Mouse (Mus musculus) adrenal gland, adult (tissue): ENCODE results near the gene Gab1.
A peak's percentile ranks its signal among the peaks of the same experiment; 100 is the strongest.

Experiments
- DNase-seq, 2 experiments: peaks; one replicate each; pipeline ENCODE4 v3.0.0; 2022 to 2023; ENCODE audit warnings: low spot score in 1 of 2; ENCODE audit not compliant: inconsistent age in 2 of 2

Gab1 gene

DNA sequence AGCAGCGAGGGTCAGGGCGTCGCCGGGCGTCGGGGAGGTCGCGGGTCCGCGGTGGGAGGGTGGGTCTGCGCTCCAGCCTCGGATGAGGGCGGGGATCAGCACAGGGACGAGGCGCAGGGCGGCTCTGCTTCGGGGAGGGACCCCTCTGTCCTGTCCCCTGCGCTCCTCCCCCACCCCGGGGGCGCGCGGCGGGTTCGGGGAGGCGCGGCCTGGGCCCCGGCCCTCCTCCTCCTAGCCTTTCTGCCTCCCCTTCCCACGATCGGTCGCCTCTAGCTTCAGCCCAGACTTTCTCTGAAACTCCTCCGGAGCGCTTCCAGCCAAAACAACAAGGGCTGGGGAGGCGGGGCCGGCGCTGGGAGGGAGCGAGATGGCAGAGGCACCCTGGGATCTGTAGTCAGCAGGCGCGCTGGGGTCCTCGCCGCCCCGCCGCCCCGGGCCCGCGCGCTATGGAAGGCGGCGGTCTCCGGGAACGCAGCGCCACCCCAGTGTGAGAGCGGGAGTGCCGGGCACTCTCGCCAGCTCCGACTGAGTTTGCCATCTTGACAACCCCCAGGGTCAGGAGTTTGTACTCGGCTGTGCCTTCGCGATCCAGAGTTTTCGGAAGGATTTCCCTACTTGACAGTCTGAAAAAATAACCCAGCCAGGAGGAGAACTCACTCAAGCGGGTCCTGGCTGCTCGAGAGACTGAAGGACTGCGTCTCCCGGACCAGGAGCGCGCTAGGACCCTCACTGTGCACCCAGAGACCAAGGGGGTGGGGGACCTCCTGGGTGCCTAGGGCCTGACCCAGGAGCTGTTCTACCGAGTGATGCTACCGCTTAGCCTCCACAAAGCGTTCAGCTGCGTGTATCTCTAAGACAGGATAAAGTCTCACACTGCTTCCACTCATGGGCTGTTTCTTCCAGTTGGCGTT is at the start of gene Gab1:
Gene Gab1 (minus strand): TSS at position 324 of the 911 bp plus-strand sequence.
- peak; percentile 91 to 97 for DNase-seq

DNA sequence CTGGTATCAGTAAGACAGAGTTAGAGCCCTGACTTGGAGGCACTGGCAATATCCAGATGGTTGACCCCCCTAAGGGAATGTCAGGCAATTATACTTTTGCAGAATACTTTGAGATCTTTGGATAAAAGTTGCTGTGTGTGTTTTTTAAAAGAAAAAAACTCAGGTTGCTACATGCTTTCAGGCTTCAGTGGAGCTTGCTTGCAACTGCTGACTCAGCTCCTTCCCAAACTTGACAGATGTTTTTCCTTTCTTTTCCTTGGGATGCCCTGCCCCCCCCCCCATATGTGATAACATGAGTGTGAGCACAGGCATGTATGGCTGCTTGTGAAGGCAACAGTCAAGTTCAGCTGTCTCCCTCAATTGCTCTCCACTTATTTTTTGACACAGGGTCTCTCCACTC is 48.5 kb upstream of the Gab1 start:
- no peak for DNase-seq

- DNase-seq: no peak
These were observed 43.5 kb upstream of the Gab1 start for GRCm38 (mm10) chr8:80923794-80924316.

GRCm38 (mm10) chr8:80922642-80923041 is 42.3 kb upstream of the Gab1 start:
- peak; percentile 45 to 79 for DNase-seq

- no peak for DNase-seq
These were observed 38.8 kb upstream of the Gab1 start for GRCm38 (mm10) chr8:80919130-80919529.

DNA sequence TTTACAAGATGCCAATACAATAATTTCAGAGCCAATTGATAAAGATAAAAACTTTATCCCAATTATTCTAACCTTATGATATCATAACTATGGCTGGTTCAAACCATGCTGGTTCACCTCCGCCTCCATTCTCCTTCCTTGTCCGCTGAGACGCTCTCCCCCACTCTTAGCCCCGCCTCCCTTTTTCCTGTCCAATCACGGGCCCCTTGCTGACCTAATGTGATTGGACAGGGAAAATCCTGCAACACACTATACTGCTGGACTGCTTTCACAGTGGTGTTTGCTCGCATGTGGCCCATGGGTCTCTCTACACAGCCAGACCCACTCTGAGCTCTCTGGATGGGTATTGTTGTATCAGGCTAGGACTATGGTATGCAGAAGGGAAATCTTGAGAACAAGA is 38.2 kb upstream of the Gab1 start:
- no peak for DNase-seq

- DNase-seq: no peak
These were observed 36.3 kb upstream of the Gab1 start for GRCm38 (mm10) chr8:80916463-80917235.

DNA sequence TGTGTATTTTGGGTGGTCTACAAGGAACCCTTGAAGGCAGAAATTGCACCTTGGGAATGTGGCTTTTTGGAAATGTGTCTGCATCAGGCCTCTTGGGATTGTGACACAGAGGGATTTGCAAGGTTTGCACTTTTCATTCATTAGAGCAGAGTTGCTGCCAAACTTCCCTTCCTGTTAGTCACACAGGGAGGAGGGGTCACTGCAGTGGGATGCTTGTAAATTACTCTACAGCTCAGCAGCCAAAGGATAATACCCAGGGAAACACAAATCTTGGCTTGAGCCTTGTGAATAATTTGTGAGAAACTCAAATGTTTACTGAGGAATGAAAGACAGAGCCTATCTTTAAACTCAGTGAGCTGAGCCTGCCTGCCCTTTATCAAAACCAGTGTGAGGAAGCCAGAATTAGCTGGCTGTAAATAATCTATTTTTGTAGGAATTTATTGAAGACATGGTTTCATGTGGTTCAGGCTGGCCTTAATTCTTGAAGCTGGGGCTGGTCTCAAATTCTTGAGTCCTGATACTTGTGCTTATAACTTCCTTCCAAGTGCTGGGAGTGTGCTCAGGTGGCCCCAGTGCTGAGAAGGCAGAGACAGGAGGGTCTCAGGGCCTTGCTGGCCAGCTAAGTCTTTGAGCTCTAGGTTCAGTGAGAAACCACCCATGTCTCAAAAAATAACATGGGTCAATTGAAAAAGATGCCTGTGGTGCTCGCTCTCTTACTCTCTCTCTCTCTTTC is 32.9 kb upstream of the Gab1 start:
- peak in 1 of 2 experiments; percentile 70 for DNase-seq

DNA sequence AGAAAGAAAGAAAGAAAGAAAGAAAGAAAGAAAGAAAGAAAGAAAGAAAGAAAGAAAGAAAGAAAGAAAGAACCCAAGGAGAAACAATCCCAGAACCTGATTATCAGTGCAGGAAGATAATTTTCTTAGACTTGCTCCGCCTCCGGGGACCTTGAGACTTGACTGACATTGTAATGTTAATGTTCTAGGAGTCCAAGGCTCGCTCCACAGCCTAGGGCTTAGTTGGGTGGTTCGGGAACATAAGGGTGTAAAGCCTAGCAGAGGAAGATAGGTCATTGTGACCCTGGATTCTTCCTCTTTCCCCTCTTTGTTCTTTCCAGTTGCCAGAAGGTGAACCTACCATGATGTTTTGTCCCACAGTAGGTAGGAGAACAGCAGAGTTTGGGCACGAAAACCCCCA is 31.1 kb upstream of the Gab1 start:
- no peak for DNase-seq

GRCm38 (mm10) chr8:80908262-80908907 is 28.1 kb upstream of the Gab1 start:
- DNase-seq: peak in 1 of 2 experiments; percentile 47

- DNase-seq: no peak
These were observed 22.0 kb upstream of the Gab1 start for GRCm38 (mm10) chr8:80902354-80902753.

DNA sequence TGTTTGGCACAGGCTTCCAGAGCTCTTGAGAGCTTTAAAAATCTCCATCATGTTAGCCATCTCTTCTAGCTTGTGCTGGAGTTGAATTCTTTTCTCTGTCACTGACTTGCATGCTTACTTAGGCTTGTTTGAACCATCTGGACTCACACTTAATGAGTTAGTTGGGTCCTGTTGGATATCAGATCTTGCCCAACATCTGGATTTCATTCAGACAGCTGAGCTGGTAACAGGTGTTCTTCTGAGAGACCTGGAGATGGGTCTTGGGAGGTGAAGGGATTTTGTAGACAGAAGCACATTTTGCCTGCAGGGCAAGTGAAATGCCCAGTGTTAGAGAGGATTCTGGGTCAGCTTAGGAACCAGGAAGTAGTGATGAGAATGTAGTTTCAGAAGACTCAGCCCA is 19.0 kb upstream of the Gab1 start:
- DNase-seq: no peak

DNA sequence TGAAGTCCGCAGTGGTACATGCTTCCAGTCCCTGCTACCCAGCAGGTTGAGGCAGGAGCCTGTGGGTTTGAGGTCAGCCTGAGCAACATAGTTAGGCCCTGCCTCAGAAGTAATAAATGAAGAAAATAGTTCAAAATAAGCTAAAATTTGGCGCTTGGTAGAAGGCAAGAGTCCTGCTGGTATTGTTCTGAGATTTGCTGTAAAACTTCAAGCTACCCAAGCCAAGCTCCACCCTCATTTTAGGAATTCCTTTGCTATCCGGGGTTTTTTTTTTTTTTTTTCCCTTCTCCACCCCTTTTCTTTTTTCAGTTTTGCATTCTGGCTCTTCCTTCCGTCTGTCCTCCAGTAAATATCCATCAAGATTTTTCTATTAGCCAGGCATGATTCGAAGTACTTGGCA is 15.7 kb upstream of the Gab1 start:
- no peak for DNase-seq

- DNase-seq: peak in 1 of 2 experiments; percentile 47
These were observed 15.1 kb upstream of the Gab1 start for GRCm38 (mm10) chr8:80895397-80895796.

- DNase-seq: no peak
These were observed 14.2 kb upstream of the Gab1 start for GRCm38 (mm10) chr8:80894528-80894927.

DNA sequence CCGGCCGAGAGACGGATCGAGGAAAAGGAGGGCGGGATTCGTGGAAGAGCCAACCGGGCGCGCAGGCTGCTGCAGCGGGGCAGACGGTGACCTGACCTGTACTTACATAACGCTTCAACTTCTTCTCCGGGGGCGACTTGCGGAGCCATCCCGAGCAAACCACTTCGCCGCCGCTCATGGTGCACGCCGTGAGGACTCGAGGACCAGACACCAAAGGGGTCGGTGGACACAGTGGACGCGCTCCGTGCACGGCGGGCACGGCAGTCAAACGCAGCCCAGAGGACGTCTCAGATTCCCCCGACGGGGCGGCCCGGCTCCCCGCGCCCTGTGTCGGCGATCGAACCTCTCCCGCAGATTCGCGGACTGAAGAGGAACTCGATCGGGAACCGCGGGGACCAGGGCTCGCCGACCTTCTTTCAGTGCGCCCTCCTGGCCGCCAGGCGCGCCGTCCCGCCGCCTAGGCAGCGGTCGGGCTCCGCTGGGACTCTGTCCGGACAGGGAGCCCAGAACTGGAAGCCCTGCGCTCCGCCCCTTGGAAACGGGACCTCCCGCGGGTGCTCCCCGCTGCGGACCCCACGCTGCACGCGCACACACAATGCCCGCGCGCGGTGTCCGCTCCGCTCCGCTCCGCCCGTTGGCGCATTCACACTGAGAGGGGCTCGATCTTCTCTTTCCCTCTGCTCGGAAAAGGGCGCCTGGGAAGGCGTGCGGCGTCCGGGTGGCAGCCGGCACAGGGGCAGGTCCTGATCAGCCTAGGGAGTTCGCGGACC is 708 bp downstream of the Gab1 start:
- DNase-seq: peak; percentile 83 to 93

DNA sequence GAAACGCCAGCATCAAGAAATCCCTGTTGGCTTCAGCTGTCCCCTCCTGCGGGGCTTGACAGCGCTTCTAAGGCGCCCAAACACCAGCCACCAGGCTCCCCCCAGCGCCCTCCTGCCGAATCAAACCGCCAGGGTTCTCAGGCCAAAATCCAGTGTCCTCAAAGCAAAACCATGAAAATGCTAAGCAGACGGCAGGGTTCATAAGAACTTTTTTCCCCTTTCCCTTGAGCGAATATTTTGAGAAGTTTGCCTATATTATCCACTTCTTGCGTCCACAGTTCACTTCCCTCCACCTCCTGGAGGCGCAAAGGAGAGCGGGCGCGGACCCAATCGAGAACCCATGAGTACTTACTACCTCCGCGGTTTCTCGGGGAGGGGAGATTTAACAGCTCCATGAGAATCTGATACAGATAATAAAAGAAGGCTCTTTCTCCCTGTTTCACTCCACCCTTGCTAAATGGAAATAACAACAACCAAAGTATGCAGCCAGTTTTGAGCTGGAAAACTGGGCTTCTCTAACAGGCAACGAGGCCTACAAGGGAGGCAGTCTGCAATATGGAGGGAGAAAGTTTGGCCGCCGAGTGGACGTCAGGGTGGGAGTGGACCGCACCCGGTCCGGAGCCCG is 1.4 kb downstream of the Gab1 start:
- DNase-seq: peak; percentile 77 to 91

DNA sequence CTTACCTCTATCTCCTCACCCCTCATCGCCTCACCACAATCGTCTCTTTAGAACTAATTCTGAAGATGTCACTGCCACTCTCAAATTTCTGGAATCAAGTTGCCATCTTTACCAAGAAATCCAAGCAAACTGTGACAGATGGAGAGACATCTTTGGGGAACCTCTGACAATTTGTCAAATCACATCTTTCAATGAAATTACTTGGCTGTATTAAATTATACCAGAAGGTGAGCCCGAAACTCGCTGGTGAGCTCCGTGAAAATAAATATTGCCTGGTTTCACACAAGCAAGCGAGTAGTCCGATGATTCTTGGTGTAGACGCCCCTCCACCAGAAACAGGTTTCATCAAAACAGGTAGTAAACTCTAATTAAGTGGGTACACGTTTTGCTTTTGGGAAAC is 2.2 kb downstream of the Gab1 start:
- no peak for DNase-seq

- no peak for DNase-seq
These were observed 4.8 kb downstream of the Gab1 start for GRCm38 (mm10) chr8:80875537-80875936.
